In the genomic region with DNA sequence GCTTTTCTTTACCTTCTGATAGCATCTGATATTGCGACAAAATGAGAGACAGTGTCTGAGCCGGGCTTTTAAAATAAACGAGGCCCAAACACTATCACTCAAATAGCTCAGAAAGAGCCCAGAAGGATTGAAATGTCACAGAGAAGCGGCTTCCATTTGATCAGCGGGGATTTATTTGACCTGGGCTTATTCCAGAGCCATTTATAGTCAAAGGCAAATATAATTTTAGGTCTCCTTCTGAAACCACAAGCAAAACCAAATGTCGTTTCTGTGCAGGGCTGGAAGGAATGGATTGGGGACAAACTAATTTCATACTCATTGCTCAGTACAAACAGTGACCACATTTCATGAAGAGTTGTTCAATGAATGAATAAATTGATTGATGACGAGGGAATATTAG, we compare ENCODE assay signal across 29 mouse cellular contexts.
"Had no signal": no experiment of that assay in that cellular context is flagged by ENCODE, and none has a peak within 500 bp of the region (broad histone marks: within the 10 kb centered on the region; RNA-seq: fewer than 3 reads in every experiment).

No protein-coding gene starts in this region.

- DNase-seq: cerebellum, adult 2 months; cerebellum, adult 8-10 months; cerebellum, adult 9-10 months; cerebellum, adult 9-11 months; cerebellum, postnatal 10 days; cerebellum, postnatal 14 days; cerebellum, postnatal 25 days; cerebellum, postnatal 36 days; embryo, embryonic 11 days; forebrain, postnatal 0 days; gastrocnemius, adult 2 months; gastrocnemius, postnatal 10 days; gastrocnemius, postnatal 14 days; gastrocnemius, postnatal 25 days; gastrocnemius, postnatal 36 days; heart, adult 11 months; heart, adult 18-20 months; heart, adult 2 months had no signal

- H3K36me3 ChIP-seq: embryonic facial prominence, embryonic 10.5 days; embryonic facial prominence, embryonic 12.5 days; embryonic facial prominence, embryonic 13.5 days; embryonic facial prominence, embryonic 15.5 days; forebrain, embryonic 10.5 days; forebrain, embryonic 12.5 days; forebrain, embryonic 15.5 days had no signal

- H3K4me1 ChIP-seq: embryonic facial prominence, embryonic 12.5 days; embryonic facial prominence, embryonic 13.5 days; embryonic facial prominence, embryonic 15.5 days; forebrain, embryonic 12.5 days; forebrain, embryonic 13.5 days; forebrain, embryonic 15.5 days had no signal

- H3K4me3 ChIP-seq: embryonic facial prominence, embryonic 10.5 days; embryonic facial prominence, embryonic 12.5 days; embryonic facial prominence, embryonic 13.5 days; embryonic facial prominence, embryonic 15.5 days; erythroblast, embryonic 14.5 days; forebrain, embryonic 10.5 days; forebrain, embryonic 12.5 days; forebrain, embryonic 13.5 days; forebrain, embryonic 15.5 days; gastrocnemius, adult 2 months; heart, adult 2 months had no signal

- H3K27me3 ChIP-seq: embryonic facial prominence, embryonic 12.5 days; embryonic facial prominence, embryonic 13.5 days; embryonic facial prominence, embryonic 15.5 days; forebrain, embryonic 12.5 days; forebrain, embryonic 13.5 days; forebrain, embryonic 15.5 days had no signal

- ATAC-seq: forebrain, embryonic 13.5 days; forebrain, embryonic 14.5 days; forebrain, embryonic 15.5 days; forebrain, embryonic 16.5 days; forebrain, postnatal 0 days had no signal

- H3K27ac ChIP-seq: embryonic facial prominence, embryonic 10.5 days; embryonic facial prominence, embryonic 12.5 days; embryonic facial prominence, embryonic 13.5 days; embryonic facial prominence, embryonic 15.5 days; forebrain, embryonic 10.5 days; forebrain, embryonic 12.5 days; forebrain, embryonic 13.5 days; forebrain, embryonic 15.5 days; gastrocnemius, adult 2 months; heart, adult 2 months had no signal

- H3K9ac ChIP-seq: embryonic facial prominence, embryonic 12.5 days; embryonic facial prominence, embryonic 13.5 days; embryonic facial prominence, embryonic 15.5 days; forebrain, embryonic 12.5 days; forebrain, embryonic 13.5 days; forebrain, embryonic 15.5 days; forebrain, postnatal 0 days had no signal

- H3K9me3 ChIP-seq: embryonic facial prominence, embryonic 10.5 days; embryonic facial prominence, embryonic 12.5 days; embryonic facial prominence, embryonic 13.5 days; embryonic facial prominence, embryonic 15.5 days; forebrain, embryonic 10.5 days; forebrain, embryonic 12.5 days; forebrain, embryonic 13.5 days; forebrain, embryonic 15.5 days had no signal

- H3K4me2 ChIP-seq: embryonic facial prominence, embryonic 12.5 days; embryonic facial prominence, embryonic 13.5 days; embryonic facial prominence, embryonic 15.5 days; forebrain, embryonic 12.5 days; forebrain, embryonic 13.5 days; forebrain, embryonic 15.5 days had no signal
